Mouse (Mus musculus): ENCODE results near the gene Galm.

Gene Galm

DNA sequence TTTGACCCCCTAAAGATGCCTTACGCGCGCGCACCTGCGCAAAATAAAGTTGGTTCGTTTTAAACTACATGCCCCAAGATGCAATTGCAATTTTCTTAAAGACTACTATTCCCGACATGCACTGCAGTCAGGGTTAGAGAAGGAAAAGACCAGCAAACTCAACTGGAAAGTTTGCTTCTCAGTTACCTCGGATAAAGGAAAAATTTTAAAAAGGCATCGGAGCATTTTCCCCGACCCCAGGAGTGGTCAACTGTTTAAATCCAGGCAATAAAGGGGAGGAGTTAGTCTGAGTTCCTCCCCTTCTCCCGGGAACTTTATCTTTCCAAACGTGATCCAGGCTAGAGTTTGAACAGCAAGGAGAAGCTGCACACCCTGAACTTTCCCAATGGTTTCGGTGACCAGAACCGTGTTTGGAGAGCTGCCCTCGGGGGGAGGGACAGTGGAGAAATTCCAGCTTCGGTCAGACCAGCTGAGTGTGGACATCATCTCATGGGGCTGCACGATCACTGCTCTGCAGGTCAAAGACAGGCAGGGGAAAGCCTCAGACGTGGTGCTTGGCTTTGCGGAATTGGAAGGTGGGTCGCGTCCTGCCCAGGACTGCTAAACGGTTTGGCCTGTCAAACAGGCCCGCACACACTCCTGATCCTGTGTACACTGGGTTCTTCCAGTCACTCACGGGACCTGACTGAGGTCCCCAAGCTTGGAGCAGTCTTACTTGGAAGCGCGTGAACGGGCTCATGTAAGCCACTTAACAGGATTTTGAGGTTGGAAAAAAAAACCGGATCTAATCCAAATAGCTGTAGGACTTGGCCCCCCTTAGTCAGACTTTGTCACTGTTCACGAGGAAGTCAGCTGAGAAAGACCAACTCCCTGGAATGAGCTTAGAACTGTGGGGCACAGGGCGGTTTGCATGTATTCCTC, at the start of gene Galm:
TSS of gene Galm (plus strand) at position 141 of the 921 bp plus-strand sequence.
- DNase-seq (ENCODE audit: low spot score in 2 of 2) = no peak

DNA sequence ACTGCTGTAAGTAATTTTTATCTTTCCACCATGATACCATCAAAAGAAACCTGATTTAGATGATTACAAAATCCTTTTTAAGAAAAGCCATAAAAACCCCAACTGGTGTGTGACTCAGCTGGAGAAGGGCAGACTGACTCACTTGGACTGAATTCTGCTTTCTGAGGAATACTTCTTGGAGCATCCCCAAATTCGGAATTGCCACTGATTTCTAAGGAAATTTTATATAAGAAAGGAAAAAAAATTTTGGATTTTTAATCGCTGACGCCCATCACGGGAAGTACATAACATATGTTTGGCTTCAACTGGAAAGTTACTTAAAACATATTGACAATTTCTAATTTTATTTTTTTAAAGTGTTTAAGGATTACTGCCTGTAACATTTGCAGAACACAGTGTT, 48.5 kb upstream of the Galm start:
- DNase-seq (ENCODE audit: low spot score in 2 of 2) = no peak

DNA sequence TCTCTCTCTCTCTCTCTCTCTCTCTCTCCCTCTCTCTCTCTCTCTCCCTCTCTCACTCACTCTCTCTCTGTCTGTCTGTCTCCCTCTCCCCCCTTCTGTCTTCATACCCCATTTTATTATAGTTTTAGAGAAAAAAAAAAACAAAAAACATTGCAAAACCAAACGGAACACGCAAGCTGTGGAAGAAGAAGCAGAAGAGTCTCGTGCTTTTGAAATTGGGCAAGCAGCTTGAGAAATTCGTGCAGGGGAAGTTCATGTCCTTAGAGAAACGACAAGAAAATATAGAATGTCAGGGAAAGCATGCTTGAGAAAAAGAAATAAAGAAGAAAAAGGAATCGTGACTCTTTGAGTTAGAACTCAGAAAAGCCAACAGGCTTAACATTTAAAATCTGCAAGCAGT, 44.0 kb upstream of the Galm start:
- DNase-seq (ENCODE audit: low spot score in 2 of 2) = no peak

DNA sequence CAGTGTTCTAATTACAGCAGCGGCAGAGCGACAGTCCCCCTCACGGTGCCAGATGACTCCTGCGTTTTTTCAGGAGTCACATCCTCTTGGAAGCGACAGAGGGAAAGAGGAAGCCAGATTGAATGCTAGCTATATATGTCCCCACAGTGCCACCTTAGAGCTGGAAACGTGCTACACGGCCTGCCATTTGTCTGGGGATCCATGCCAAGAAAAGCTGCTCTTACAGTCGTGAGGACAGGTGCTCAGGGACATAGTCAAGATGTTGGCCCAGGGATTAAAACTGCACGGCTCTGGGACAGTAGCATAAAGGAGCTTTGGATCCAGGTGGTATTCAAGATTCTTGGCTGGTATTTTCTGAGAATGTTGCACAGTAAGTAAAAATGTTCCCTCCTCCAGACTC, 42.8 kb upstream of the Galm start:
- no peak for DNase-seq (ENCODE audit: low spot score in 2 of 2)

DNA sequence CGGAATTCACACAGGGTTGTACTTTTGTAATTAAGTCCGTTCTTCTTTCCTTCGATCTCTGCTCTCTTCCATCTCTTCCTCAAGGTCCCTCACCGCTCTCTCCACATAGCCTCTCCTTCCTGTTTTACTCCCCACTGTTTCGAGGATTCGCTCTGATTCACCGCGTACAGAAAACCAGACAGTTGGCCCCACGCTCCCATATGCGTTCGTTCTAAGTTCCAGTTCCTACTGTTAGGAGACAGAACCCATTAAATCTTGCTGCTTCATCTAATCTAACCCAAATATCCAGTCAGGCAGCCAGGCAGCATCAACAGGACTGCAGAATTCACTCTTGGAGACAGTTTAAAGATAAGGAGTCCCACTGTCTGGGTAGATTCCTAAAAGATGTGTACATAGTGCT, 40.7 kb upstream of the Galm start:
- DNase-seq (ENCODE audit: low spot score in 2 of 2) = no peak

DNA sequence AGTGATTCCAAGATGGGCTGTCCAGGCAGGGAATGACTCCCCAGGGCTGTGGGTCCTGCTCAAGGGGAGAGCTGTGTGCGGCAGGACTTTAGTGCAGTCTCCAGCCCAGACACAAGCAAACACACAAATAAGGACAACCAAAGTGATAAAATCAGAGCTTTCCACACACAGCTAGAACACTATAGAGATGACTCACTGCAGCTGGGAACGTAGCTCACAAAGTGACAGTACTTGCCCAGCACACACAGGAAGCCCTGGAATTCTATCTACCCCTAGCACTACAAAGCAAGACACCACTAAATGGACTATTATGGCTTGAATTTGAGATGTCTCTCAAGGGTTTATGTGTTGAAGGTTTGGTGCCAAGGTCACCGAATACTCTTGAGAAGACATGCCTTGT, 39.1 kb upstream of the Galm start:
- no peak for DNase-seq (ENCODE audit: low spot score in 2 of 2)

DNA sequence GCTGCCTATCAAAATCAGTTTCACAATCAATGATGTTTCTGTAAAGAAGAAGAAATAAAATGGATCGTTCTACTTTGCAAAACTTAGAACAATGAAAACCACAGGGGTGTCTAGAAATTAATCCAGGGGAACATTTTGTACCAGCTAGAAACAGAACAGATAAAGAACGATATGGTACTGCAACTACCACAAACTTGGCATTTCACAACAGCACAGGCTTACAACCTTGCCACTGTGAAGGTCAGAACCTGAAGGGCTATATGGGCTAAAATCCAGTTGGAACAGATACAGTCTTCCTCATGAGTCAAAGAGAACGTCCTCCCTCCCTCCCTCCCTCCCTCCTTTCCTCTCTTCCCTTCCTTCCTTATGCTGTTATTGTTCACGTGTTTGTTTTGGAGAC, 36.7 kb upstream of the Galm start:
- no peak for DNase-seq (ENCODE audit: low spot score in 2 of 2)

DNA sequence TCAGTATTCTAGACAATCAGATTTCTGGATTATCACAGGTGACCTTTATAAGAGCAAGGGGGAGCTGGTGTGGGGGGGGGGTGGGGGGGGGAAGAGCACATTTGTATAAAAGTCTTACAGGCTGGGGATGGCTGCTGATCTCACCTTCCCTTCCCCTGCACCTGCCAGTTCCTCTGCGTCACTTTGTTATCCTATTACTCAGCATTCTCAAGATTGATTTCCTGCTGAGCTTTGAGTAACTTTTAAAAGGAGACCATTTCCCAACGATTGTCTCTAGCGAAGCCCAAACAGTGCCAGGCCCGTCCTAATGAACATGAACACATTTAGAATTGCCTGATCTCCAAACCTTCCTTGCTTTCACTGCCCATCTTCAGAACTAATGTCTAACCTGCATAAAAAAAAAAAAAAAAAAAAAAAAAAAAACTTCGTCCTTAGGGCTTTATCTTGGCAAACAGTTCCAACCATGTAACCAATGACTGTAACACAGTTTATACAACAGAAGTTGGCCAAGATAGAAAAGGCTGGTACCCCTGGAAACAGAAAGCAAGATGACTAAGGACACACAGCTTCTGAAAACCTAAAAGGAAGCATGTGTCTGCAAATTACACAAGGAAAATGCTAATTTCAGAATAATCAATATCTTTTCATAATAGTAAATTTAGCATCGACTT, 35.3 kb upstream of the Galm start:
- no peak for DNase-seq (ENCODE audit: low spot score in 2 of 2)

DNA sequence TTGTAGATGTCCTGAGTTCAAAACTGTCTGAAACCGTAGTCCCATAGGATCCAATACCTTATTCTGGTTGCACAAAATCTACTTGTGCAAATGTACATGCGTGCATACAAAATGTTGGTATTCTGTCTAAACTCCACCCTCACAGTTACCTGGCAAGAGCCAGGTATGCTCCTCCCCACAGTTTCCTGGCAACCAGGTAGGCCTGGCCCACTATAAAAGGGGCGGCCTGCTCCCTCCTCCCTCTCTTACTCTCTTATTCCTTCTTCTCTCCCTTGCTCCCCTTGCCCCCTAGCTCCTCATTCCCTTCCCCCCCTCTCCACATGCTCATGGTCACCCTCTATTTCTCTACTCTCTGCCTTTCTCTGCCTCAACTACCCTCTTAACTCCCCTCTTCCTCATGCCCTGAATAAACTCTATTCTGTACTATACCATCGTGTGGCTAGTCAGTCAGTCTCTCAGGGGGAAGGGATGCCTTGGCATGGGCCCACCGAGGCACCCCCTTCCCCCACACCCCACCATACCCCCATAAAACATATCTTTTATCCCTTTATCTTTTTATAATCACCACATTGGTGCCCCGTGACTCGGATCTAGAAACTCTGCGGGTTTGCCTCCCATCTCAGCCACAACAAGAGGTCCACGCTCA, 31.9 kb upstream of the Galm start:
- DNase-seq (ENCODE audit: low spot score in 2 of 2) = no peak

DNA sequence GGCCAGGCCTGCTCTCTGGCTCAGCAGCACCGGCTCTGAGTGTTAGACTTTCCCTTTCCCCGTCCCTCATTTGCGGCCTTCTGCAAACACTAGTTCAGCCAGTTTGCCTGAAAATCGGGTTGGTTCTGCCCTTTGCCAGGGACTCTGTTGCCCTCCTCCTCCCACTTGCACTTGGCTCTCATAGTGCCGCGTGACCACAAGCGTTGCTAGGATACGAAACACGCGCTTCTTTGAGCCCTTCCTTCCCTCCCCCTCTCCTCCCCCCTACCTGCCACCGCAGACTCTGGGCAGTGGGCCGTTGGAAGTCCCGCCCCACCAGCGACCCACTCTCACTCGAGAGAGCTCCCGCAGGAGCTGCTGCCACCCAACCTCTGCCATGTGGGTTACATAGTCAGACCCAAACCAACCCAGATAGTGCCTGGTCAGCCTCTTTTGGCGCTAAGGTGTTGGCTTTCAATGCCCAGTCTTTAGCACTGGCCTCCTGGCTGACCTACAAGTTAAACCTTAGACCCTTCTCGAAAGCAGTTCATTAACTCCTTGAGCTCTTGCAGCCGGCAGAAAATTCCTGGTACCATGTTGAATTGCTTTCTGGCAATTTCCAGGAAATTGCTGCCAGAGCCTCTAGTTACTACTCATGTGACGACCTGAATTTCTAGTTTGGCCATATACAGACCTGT, 31.1 kb upstream of the Galm start:
- DNase-seq (ENCODE audit: low spot score in 2 of 2) = no peak

DNA sequence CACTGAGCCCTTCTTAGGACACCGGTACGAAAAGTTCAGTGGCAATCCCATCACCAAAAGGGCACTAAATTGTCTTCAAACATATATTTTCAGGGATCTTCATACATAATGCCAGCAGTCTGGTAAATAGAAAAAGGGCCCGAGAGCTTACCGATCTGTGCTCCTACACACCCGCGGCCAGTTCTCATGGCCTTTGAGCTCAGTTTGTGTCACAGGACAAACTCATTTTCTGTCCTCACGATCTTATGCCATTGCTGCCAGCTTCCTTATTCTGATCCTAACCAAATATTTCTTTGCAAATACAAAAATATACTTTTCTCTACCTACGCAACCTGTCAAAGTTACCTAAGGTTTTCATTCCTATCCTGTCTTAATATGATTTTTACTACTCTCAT, 30.6 kb upstream of the Galm start:
- no peak for DNase-seq (ENCODE audit: low spot score in 2 of 2)

DNA sequence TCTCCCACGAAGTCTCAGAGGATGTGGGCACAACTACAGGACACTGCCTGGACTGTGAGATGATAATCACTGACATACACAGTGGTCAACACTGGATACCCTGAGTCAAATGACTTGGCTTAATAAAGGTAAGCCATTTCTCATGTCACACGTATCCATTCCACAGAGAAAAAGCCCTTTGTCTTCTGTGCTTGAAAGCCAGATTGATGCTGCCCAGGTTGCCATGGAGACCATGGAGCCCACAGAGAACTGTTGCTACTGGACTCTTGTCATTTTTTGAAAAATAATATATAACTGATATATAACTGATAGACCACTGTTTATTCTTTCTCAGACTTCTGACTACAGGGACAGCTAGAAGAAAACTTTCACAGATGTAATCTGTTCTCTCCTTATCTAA, 30.1 kb upstream of the Galm start:
- no peak for DNase-seq (ENCODE audit: low spot score in 2 of 2)

DNA sequence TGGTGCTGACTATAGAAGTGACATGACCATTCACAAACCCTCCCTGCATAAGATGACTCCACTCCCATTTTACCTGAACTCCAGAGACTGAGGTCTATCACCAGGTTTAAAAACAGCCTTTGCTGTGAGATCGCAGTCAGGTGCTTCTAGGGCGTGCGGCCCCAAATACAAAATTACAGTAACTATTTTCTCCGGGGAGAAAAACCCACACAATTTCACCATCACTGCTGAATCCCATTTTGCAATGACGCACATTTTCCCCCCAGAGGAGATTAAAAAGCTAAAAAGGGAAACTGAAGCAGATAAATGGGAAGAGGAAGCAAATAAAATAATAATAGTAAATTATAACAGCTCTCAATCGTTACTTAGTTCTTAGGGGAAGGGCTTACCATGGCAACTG, 27.4 kb upstream of the Galm start:
- no peak for DNase-seq (ENCODE audit: low spot score in 2 of 2)

DNA sequence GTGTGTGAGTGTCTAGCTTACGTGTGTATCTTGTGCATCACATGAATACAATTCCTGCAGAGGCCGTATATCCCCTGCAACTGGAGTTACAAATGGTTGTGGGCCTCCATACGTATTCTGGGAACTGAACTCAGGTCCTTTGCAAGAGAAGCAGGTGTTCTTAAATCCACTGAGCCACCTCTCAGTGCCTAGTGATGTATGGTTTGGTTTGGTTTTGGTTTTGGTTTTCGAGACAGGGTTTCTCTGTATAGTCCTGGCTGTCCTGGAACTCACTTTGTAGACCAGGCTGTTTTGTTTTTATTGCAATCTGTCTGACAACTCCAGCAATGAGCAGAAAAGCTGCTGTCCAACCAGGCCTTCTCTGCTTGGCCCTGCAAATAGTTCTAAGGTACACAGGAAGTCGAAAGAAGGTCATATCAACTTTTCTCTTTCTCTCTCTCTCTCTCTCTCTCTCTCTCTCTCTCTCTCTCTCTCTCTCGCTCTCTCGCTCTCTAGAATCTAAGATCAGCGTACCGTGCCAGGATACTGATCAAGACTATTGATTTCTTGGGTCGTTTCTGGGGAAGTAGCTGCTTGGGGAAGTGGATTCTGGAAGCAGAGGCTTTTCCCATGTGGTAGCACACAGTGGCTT, 21.8 kb upstream of the Galm start:
- no peak for DNase-seq (ENCODE audit: low spot score in 2 of 2)

DNA sequence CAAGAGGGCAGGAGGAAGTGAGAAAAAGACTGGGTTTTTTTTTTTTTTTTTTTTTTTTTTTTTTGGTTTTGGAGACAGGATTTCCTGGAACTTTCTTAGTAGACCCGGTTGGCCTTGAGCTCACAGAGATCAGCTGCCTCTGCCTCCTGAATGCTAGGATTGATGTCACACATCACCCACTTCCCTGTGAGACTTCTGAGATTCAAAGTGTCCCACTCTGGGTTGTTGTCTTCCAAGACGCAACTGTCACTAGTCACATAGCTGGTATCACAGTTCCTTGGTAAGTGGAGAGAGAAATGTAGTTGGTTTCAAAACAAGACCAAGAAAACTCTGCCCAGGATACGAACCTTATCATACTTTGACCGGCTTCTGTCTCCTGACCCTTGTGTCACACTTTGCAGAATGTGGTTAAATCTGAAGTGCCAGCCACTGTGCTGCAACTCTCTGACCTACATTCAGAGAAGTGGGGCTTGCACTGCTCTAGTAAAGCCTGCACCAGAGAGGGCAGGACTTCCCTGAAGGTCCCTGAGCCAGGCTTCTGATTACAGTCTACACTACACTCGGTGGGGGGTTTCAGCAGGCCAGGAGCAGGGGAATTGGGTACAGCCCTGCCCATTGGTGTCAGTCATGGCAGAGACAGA, 14.5 kb upstream of the Galm start:
- DNase-seq (ENCODE audit: low spot score in 2 of 2) = no peak

DNA sequence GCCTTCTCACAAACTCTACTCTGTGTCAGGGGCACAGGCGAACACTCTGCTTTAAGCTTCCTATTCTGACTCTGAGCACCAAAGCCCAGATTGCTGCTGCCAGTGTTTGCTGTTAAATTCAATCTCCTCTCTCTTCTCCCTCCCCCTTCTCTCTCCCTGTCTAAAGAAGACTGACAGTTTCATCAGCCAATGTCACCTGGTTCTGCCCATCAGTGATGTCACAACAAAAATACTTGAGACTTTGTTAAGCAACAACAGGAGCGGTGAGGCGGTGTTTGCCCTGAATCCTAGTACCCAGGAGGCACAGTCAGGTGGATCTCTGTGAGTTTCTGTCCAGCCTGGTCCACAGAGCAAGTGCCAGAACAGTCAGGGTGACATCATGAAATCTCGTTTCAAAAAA, 13.8 kb upstream of the Galm start:
- DNase-seq (ENCODE audit: low spot score in 2 of 2) = no peak

DNA sequence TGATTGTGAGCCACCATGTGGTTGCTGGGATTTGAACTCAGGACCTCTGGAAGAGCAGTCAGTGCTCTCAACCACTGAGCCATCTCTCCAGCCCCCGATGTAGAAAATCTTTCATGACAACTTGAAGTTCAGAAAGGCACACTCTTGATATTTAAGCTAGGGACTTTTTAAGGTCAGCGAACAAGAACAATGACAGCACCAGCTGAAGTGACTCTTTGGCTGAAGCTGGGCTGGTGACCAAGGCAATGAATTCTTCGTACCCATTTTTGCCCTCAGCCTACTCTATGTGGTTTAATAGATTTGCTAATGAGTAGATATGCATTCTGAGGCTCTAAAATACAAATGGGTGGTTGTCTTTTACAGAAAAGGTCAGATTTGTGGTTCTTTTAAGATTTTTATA, 6.9 kb upstream of the Galm start:
- DNase-seq (ENCODE audit: low spot score in 2 of 2) = no peak

DNA sequence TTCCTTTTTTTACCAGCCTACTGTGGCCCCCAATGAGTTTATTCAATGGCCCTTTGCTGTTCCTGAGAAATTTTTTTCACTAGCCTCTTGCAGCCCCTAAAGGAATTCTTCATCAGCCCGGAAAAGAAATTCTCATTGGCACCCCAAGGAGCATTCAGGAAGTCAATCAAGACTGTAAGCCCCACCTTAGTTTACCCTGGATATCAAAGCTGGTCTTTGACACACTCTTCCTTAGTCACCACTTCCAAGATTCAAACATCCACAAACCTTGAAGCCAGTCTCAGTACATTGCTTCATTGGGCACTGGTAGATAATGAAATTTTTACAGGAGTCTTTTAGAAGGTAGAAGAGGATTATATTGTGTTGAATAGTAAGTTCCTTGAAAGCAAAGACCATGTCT, 5.4 kb upstream of the Galm start:
- DNase-seq (ENCODE audit: low spot score in 2 of 2) = no peak

DNA sequence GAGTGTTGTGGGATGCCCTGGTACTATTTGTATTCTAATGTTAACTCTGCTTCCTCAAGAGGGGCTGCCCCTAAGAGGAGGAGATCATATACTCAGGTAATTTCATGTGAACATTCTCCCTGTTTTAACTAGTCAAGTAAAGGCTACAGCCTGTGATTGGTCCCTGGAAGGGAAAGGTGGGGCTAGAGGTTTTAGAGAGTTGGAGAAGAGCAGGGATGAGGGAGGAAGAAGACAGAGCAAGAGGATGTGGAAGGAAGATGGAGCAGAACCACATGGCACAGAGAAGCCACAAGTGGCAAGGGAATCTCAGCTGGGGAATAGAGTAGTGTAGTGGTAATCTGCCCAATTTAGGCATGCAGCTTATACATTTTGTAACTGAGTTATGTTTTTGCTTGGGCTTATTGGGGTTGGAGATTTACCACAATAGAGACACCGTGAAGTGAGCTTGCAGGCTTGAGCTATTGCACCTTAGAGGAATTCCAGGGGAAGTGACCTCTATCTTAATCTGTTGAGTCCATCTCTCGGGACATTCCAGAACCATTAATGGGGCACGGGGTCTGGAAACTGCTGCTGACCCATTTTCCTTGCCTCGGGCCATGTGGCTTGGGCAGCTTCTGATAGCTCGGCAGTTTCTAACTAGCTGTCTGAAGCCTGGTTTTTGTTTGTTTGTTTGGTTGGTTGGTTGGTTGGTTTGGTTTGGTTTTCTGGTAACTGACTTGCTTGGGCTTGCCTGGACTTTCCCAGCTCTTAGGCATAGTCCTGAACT, 2.1 kb upstream of the Galm start:
- DNase-seq (ENCODE audit: low spot score in 2 of 2) = no peak

DNA sequence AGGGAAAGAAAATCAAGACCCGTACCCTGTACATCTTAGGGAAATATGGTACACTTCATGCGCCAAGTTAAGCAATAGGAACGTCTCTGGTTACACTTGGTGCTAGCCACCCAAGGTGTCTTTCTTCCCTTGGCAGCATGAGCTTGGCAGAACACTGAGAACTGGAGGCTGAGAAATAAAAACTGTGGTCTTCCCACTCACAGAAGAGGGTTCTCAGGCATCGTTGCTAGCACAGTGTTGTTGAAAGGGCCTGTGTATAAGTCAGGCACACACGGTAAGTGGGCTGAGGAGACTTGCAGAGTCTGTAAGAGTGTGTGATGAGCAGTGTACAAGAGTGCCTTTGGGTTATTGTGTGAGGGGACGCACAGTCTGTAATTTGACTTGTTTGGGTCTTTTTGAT, 1.1 kb upstream of the Galm start:
- DNase-seq (ENCODE audit: low spot score in 2 of 2) = no peak

All from spleen, postnatal 4 days (tissue).